Mouse (Mus musculus) embryonic facial prominence, embryonic 10.5 days (tissue): ENCODE data around the gene Slc2a3. TPM values are rescaled to one million over a fixed set of nuclear protein-coding genes. Genes with fewer than 3 reads are reported as not detected.
"Not testable (repeated sequence)": the region's sequence is repeated elsewhere in the genome, so short reads cannot be mapped to it uniquely, and the experiment has no call there.

Experiments
- DNase-seq: peaks from one replicate; pipeline ENCODE4 v3.0.0-alpha.2; 2017; ENCODE audit warnings: low spot score
- H3K27ac ChIP-seq: fragments of 300-500 bp; sonication (generic); replicated peaks from 2 replicates; pipeline ENCODE4 v1.5.1; 2016; ENCODE audit warnings: mild to moderate bottlenecking
- H3K27me3 ChIP-seq: fragments of 300-500 bp; sonication (generic); replicated peaks from 2 replicates; pipeline ENCODE4 v1.6.1; 2016; ENCODE audit warnings: low read depth, mild to moderate bottlenecking; ENCODE audit not compliant: poor library complexity, severe bottlenecking
- H3K36me3 ChIP-seq: fragments of 300-500 bp; sonication (generic); replicated peaks from 2 replicates; pipeline ENCODE4 v1.6.1; 2016; ENCODE audit warnings: mild to moderate bottlenecking, moderate library complexity
- H3K4me1 ChIP-seq: fragments of 300-500 bp; sonication (generic); 2 replicates; pipeline ENCODE4 v1.6.1; 2016
- H3K4me3 ChIP-seq: fragments of 300-500 bp; sonication (generic); 2 replicates; pipeline ENCODE4 v1.5.1; 2016; ENCODE audit warnings: mild to moderate bottlenecking, moderate library complexity
- H3K9me3 ChIP-seq: fragments of 300-500 bp; sonication (generic); 2 replicates; pipeline ENCODE4 v1.6.1; 2016; ENCODE audit warnings: mild to moderate bottlenecking
- WGBS: fragments of 180-500 bp; shearing (Covaris S2); methylation state at CpG from one replicate; pipeline ENCODE4 v1.1.7; 2016; 5-methylcytosine and 5-hydroxymethylcytosine counted together
- polyA plus RNA-seq: library from polyadenylated mRNA; unstranded; fragments of >200 nt; fragmentation: Nextera tagmentation; extraction: Ambion mirVana; gene quantifications from 2 replicates; pipeline ENCODE4 v1.2.1, GENCODE M21; 2016

Gene Slc2a3
- polyA plus RNA-seq, 1 experiment from 2014 or later, result 55.4 TPM

GRCm38 (mm10) chr6:122767012-122767411, 34.4 kb downstream of the Slc2a3 start:
- 63% methylated on average over 3 of the region's 3 CpGs for WGBS
- not testable (repeated sequence) for DNase-seq, H3K27ac ChIP-seq, H3K4me3 ChIP-seq, H3K36me3 ChIP-seq, H3K9me3 ChIP-seq
- Histone ChIP-seq H3K4me1 (peaks cover 46% of the 10 kb centered on the region), H3K27me3 (peaks cover 43% of the 10 kb centered on the region)

- Histone ChIP-seq H3K36me3 (no peaks in the 10 kb centered on the region), H3K4me3 (no peak overlapping the region), H3K27ac (no peak overlapping the region; the same call in 1 of the 2 replicates), H3K27me3 (peaks cover 43% of the 10 kb centered on the region), H3K4me1 (peaks cover 46% of the 10 kb centered on the region), H3K9me3 (no peaks in the 10 kb centered on the region)
- no peak for DNase-seq
- WGBS, result 17% methylated on average over 5 of the region's 5 CpGs
Observed at GRCm38 (mm10) chr6:122766145-122766968, 35.1 kb downstream of the Slc2a3 start.

- DNase-seq, result no peak
- Histone ChIP-seq H3K27ac (peak overlapping the region; percentile 82), H3K36me3 (no peaks in the 10 kb centered on the region), H3K9me3 (no peaks in the 10 kb centered on the region), H3K27me3 (peaks cover 43% of the 10 kb centered on the region), H3K4me3 (peak overlapping the region; percentile 64), H3K4me1 (peaks cover 46% of the 10 kb centered on the region)
- 4% methylated on average over 9 of the region's 9 CpGs for WGBS
Observed at GRCm38 (mm10) chr6:122765298-122765956, 36.0 kb downstream of the Slc2a3 start.

- peak; percentile 76 for DNase-seq
- Histone ChIP-seq H3K4me1 (peaks cover 39% of the 10 kb centered on the region), H3K9me3 (no peaks in the 10 kb centered on the region), H3K27me3 (peaks cover 43% of the 10 kb centered on the region), H3K36me3 (no peaks in the 10 kb centered on the region), H3K4me3 (peak overlapping the region; percentile 64), H3K27ac (peak overlapping the region; percentile 82)
- WGBS, result under 1% methylated on average over 56 of the region's 56 CpGs
Observed at GRCm38 (mm10) chr6:122764446-122765297, 36.8 kb downstream of the Slc2a3 start.

GRCm38 (mm10) chr6:122763844-122764445, 37.5 kb downstream of the Slc2a3 start:
- Histone ChIP-seq H3K9me3 (no peaks in the 10 kb centered on the region), H3K27ac (peak overlapping the region; percentile 82; the same call in 1 of the 2 replicates), H3K36me3 (no peaks in the 10 kb centered on the region), H3K4me3 (peak overlapping the region; percentile 64), H3K27me3 (peaks cover 43% of the 10 kb centered on the region), H3K4me1 (peaks cover 36% of the 10 kb centered on the region)
- 35% methylated on average over 17 of the region's 17 CpGs for WGBS
- DNase-seq, result no peak

- WGBS, result 73% methylated on average over 11 of the region's 11 CpGs
- H3K27me3 ChIP-seq, result peaks cover 43% of the 10 kb centered on the region
- no peaks in the 10 kb centered on the region for H3K36me3 ChIP-seq
- H3K27ac ChIP-seq, result no peak overlapping the region
- no peak overlapping the region for H3K4me3 ChIP-seq
- H3K4me1 ChIP-seq, result peaks cover 34% of the 10 kb centered on the region
- no peak for DNase-seq
- no peaks in the 10 kb centered on the region for H3K9me3 ChIP-seq
Observed at GRCm38 (mm10) chr6:122762952-122763700, 38.3 kb downstream of the Slc2a3 start.

- Histone ChIP-seq H3K9me3 (no peaks in the 10 kb centered on the region), H3K4me1 (peaks cover 33% of the 10 kb centered on the region), H3K27ac (no peak overlapping the region), H3K27me3 (peaks cover 43% of the 10 kb centered on the region), H3K4me3 (no peak overlapping the region), H3K36me3 (no peaks in the 10 kb centered on the region)
- DNase-seq, result no peak
- 79% methylated on average over 3 of the region's 3 CpGs for WGBS
Observed at GRCm38 (mm10) chr6:122762480-122762879, 39.0 kb downstream of the Slc2a3 start.

- Histone ChIP-seq H3K27me3 (peaks cover 43% of the 10 kb centered on the region), H3K4me3 (no peak overlapping the region), H3K27ac (no peak overlapping the region), H3K4me1 (peaks cover 33% of the 10 kb centered on the region), H3K9me3 (no peaks in the 10 kb centered on the region), H3K36me3 (no peaks in the 10 kb centered on the region)
- no peak for DNase-seq
Observed at GRCm38 (mm10) chr6:122761901-122762300, 39.5 kb downstream of the Slc2a3 start.

GRCm38 (mm10) chr6:122761011-122761599, 40.3 kb downstream of the Slc2a3 start:
- Histone ChIP-seq H3K4me3 (peak overlapping the region; percentile 51), H3K36me3 (no peaks in the 10 kb centered on the region), H3K9me3 (no peaks in the 10 kb centered on the region), H3K27me3 (peaks cover 38% of the 10 kb centered on the region), H3K4me1 (peaks cover 28% of the 10 kb centered on the region), H3K27ac (peak overlapping the region; percentile 63)
- 1% methylated on average over 11 of the region's 11 CpGs for WGBS
- peak; percentile 83 for DNase-seq

- H3K27me3 ChIP-seq, result peaks cover 14% of the 10 kb centered on the region
- H3K9me3 ChIP-seq, result no peaks in the 10 kb centered on the region
- no peak for DNase-seq
- H3K4me3 ChIP-seq, result no peak overlapping the region
- peaks cover 6% of the 10 kb centered on the region; the same call in 1 of the 2 replicates for H3K4me1 ChIP-seq
- WGBS, result 85% methylated on average over 5 of the region's 5 CpGs
- H3K27ac ChIP-seq, result no peak overlapping the region
- no peaks in the 10 kb centered on the region for H3K36me3 ChIP-seq
Observed at GRCm38 (mm10) chr6:122758732-122759131, 42.7 kb downstream of the Slc2a3 start.

GRCm38 (mm10) chr6:122755913-122756312, 45.5 kb downstream of the Slc2a3 start:
- H3K9me3 ChIP-seq, result no peaks in the 10 kb centered on the region

More at GRCm38 (mm10) chr6:122755913-122756312, 45.5 kb downstream of the Slc2a3 start:
- Histone ChIP-seq H3K27ac (no peak overlapping the region), H3K4me3 (no peak overlapping the region), H3K4me1 (no peaks in the 10 kb centered on the region), H3K27me3 (no peaks in the 10 kb centered on the region), H3K36me3 (no peaks in the 10 kb centered on the region)
- DNase-seq, result no peak
- WGBS, result 47% methylated on average over 2 of the region's 2 CpGs
